Mouse (Mus musculus): Measurements from ENCODE around the gene Mapk8ip1. TPM values are rescaled to one million over a fixed set of nuclear protein-coding genes. Genes with fewer than 3 reads are reported as not detected.
"Not testable (repeated sequence)": the region's sequence is repeated elsewhere in the genome, so short reads cannot be mapped to it uniquely, and the experiment has no call there.

Mapk8ip1 gene
- polyA plus RNA-seq, 1 experiment = 15.8 TPM

DNA sequence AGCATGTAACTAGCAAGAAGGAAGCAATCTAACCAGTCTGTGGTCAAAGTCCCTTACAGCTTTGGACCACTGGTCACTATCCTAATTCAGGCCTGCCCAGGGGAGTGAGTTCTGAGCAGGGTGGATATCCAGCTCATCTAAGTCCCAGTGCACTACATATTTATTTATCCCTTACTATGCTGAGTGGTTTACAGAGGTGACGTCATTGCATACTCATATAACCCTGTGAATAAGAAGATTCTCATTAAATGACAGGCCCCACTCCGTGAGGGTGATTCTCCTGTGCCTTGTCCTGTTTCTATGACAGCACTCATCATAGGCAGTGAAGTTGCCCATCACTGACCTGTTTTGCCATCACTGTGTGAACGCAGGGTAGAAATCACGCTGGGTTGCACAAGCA, 24.3 kb upstream of the Mapk8ip1 start:
- no peak for DNase-seq (ENCODE audit: low spot score)

DNA sequence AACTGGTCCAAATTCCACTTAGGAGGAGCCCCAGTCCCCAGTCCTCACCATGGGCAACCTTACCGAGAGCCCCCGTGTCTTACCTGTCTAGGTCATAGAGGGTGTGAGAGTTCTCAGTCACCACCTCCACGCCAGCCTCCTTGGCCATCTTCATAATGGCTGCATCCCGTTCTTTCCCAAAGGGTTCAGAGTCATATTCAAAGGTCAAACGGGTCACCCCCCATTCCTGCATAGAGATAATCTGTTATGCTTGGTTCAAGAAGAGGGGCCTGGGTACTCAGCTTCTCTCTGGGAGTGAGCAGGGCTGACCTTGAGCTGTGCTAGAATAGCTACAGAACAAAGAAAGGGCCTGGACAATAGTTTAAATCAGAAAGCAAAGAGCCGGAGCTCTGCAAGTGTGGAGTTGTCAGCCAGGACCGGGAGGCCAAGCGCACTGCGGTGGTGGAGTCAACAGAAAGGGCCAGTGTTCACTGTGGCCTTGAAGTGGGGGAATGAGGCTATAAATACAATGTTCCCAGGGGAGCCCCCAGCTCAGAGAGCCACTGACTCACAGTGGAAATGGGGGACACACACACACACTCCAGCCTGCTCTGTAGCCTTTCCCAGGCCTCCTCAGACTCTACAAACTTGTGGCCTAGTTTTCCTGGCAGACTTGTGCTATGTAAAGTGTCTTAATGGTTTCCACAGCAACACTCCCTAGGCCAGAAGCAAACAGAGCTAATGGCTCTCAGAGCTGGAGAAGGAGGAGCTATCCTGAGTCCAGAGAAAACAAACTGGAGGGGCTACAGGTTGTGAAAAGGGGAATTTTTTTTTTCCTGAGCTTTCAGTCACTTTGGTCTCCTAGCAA, 23.6 kb upstream of the Mapk8ip1 start:
- no peak for DNase-seq (ENCODE audit: low spot score)

DNA sequence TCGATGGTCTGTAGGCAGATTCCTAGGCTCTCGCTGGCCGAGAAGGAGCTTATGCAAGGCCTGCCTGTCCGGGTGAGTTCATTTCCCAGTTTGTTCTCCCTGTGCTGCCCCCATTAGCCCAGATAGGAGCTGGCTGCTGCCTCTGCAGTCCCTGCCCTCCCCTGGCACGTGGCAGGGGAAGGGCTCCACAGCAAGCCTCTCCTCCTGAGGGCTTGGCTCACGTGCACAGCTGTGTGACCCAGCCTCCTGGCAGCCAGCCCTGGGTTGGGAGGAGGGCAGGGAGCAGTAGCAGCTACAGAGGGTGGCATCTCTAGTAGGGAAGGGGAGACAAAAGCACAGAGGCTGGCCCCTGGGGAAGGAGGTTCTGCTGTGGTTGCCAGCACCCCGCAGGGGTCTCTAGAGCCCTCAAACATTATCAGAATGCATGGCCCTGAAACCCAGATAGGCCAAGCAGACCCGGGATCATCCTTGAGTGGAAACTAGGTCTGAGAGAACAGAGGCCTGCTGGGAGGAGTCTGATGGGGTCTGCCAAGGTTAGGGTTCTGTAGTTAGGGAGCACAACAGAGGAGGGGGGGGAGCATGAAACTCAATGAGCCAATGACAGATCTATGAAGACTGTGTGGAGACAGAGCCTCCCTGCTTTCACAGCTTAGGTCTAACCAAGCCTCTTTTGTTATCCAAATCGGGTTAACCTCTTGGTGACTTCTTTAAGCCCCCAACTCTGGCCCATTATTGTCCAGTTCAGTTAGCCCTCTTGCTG, 22.8 kb upstream of the Mapk8ip1 start:
- peak; percentile 94 for DNase-seq (ENCODE audit: low spot score)

DNA sequence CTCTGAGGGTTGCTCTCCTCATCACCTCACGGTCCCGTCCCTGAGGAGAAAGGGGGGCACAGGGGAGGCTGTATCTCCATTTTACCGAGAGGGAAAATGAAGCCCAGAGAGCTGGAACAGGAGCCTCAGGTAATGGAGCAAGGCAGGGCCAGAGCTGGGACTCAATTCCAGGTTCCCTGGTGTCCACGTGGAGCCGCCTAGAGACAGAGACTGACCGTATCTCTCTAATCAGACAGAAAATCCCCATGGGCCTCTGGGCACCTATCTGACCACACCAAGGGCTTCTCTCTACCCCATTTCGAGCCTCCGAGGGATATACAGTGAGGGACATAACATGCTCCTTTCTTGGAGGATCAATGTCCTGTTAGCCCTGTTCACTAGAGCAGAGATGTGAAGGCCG, 22.1 kb upstream of the Mapk8ip1 start:
- no peak for DNase-seq (ENCODE audit: low spot score)

GRCm38 (mm10) chr2:92422388-92423135, 21.5 kb upstream of the Mapk8ip1 start:
- no peak for DNase-seq (ENCODE audit: low spot score)

DNA sequence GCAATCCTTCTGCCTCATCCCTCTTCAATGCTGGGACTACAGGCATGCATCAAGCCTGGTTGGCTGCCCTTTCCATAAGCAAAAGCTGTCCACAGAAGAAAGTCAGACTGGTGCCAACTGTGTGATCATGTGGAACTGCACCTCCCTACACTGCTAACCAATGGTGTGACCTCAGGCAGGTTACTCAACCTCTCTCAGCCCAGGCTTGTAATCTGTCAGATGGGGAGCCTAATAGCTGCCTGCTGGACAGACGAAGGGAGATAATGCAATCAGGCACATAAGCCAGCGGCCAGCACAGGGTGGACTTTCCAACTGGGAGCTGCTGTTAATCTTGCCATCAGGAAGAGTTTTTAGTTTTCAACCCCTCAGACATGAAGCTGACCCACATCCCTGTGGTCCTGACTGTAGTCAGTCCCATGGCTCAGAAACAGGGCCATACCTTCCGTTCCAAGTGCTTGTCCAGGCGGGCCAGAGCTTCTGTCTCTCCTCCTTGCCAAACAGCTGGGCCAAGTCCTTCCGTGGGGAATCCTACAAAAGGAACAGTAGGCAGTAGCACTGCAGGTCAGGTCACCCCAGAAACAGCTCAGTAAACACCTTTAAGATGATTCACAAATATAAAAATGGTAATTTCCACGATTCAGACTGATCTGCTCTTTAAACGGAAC, 20.8 kb upstream of the Mapk8ip1 start:
- DNase-seq (ENCODE audit: low spot score) = no peak

- DNase-seq (ENCODE audit: low spot score) = no peak
Observed at GRCm38 (mm10) chr2:92411705-92412104, 10.6 kb upstream of the Mapk8ip1 start.

- no peak for DNase-seq (ENCODE audit: low spot score)
Observed at GRCm38 (mm10) chr2:92408309-92409045, 7.4 kb upstream of the Mapk8ip1 start.

DNA sequence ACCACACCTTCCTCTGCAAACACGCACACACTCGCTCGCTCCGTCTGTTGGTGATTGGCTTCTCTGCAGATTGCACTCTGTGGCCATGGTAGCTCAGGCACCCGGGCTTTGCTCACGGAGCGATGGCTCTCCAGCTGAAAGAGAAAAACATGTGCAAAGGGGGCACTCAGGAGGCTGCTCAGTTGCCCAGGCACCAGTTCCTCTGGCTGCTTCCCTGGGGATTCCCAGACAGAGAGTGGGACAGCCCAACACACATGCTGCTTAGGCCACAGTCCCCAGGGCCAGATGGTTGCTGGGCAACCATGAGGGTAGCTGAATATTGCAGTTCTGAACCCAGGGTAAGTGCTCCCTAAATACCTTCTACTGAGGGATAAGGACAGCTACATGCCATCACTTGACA, 4.6 kb upstream of the Mapk8ip1 start:
- no peak for DNase-seq (ENCODE audit: low spot score)

GRCm38 (mm10) chr2:92404737-92405136, 3.7 kb upstream of the Mapk8ip1 start:
- DNase-seq (ENCODE audit: low spot score) = no peak

- no peak for DNase-seq (ENCODE audit: low spot score)
Observed at GRCm38 (mm10) chr2:92403776-92404319, 2.8 kb upstream of the Mapk8ip1 start.

GRCm38 (mm10) chr2:92402591-92403326, 1.7 kb upstream of the Mapk8ip1 start:
- no peak for DNase-seq (ENCODE audit: low spot score)

DNA sequence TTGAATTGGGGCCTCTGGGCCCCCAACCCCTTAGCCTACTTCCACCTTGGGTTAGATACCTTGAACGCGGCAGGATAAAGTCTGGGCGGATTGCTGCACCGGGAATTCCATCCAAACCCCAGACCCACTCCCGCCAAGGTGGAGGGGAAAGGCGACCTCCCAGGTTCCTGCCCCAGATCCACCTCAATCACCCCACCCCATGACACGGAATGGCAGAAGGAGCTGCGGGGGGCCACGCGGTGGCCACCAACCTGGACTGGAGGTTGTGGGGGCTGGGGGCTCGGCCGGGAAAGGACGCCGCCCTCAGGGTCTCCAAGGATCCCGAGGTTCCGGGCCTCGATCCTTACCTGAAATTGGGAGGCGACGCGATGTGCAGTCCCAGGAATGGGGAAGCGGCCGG, 381 bp downstream of the Mapk8ip1 start:
- DNase-seq (ENCODE audit: low spot score) = no peak

- not testable (repeated sequence) for DNase-seq (ENCODE audit: low spot score)
Observed at GRCm38 (mm10) chr2:92399877-92400276, 1.2 kb downstream of the Mapk8ip1 start.

DNA sequence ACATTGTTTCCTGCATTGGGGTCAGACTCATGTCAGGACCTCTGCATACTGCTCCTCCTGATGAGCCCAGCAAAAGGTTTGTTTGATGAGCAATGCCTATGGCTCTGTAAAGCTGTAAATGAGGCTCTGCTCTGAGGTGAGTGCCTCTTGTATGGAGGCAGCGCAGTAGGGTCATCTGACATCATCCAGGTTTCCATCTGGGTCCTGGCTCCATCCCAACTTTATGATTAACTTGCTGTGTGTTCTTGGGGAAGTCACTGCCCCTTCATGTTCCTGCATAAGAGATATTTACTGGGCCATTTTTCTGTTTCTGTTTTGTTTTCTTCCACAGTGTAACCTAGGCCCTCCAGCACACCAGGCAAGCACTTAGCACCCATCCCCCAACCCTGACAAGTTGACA, 3.6 kb downstream of the Mapk8ip1 start:
- DNase-seq (ENCODE audit: low spot score) = no peak

- DNase-seq (ENCODE audit: low spot score) = no peak
Observed at GRCm38 (mm10) chr2:92395535-92395934, 5.5 kb downstream of the Mapk8ip1 start.

DNA sequence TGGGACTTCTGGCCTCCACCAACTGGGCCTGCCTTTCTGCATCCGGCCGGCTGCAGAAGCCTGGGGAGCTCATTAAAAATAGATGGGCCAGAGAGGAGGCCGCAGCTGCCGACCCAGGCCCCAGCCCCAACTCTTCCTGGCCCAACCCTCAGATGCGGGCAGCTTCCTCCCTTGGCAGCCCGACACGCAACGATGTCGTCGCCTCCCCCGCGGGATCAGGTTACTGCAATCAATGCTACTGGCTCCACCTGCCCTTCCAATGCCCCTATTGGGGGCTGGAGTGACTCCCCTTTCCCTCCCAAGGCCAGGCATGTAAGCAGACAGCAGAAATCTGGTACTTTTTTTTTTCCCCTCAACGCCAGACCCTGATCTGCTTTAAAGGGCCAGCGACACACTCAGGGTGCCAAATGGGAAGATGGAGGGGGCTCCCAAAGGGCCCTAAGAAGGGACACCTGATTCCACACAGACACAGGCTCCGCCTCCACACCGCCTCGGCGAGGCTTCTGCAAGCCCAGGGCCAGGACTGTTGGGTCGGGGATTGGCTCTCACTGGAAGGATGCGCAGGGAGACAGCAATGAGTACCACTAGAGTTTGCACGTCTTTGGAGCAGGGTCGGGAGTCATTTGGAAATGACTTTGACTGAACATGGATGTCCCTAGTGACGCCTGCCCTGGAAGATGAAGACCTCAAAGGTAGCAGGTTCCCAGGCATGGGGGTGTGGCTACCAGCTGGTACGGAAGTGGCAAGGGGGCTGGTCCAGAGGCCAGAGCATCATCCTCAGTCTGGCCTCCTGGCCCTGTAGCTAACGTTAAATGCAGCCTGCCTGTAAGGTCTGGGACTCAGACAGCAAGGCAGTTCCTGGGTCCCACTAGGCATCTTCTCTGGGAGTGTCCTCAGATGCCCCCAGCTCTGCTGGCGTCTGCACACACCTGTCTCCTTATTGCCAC, 8.5 kb downstream of the Mapk8ip1 start:
- DNase-seq (ENCODE audit: low spot score) = no peak

DNA sequence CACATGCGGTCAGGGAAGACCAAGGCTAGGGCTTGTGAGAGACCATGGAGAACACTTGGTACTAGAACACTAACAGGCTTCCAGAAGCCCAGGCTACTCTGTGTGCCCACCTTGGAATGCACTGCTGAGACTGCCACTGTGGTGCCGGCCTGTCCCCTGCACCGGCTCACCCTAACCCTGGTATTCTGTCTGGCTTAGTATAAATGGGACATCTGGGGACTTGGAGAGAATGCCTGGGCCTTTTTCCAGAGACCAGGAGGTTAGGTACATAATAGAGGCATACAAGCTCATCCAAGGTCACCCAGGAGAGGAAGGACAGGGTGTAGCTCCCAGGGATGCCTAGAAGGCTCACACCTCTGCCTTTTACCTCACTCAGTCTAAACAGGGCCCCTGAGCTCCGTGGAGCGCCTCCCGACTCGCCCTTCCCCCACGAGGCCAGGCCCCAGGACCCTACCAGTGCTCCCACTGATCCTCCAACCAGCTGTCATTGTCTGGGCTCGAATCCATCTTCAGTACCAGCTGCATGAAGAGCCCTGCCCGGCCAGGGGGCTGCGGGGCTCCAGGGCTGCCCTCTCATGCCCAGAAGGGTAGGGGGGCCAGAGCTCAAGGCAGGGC, 9.3 kb downstream of the Mapk8ip1 start:
- DNase-seq (ENCODE audit: low spot score) = no peak

Measured in urinary bladder, adult 2 months (tissue).